Mouse (Mus musculus): ENCODE data around the gene Asb4.

DNA sequence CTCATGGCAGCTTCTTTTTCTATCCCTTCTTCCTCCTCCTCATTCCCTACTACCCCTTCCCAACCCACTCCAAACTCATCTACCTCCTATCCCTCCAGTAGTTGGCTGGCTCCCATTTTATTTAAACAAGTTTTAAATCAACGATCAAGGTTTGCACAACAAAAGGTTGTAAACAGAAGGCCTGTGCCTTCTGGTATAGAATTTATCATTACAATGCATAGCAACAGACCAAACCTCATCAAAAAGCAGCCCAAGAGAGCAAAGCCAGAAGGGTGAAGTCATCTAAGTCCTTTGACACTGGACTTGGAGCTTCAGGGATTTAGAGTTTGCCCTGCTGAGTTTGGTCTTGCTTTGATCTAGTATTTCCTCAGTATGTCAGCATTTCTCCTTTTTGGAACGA is 97.9 kb downstream of the Asb4 start:
- TF ChIP-seq USF1 (IDR thresholded peaks at IDR 0.05; ENCODE audit: low read depth): no peak
- TF ChIP-seq POLR2A (IDR thresholded peaks at IDR 0.05; ENCODE audit: insufficient read length, low read depth): no peak
- TF ChIP-seq MYOD1 (IDR thresholded peaks at IDR 0.05; ENCODE audit: control insufficient read depth in 1 of 3, insufficient read length in 2 of 3, low read depth in 2 of 3): no peak

Measured in myocyte (in vitro differentiated cells).